Mouse (Mus musculus) forebrain, embryonic 16.5 days (tissue): ENCODE results near the gene Plcb4. TPM values are rescaled to one million over a fixed set of nuclear protein-coding genes. Genes with fewer than 3 reads are reported as not detected.

Experiments
- ATAC-seq: fragments of 200-750 bp; cut with Nextera tagmentation; 2 replicates; pipeline ENCODE4 v1.8.0; 2017; ENCODE audit warnings: mild to moderate bottlenecking, moderate library complexity
- H3K27ac ChIP-seq: fragments of 300-500 bp; sonication (generic); 2 replicates; pipeline ENCODE4 v1.5.1; 2014; ENCODE audit warnings: low read length, control low read depth
- H3K27me3 ChIP-seq: fragments of 300-500 bp; sonication (generic); replicated peaks from 2 replicates; pipeline ENCODE4 v1.6.1; 2014; ENCODE audit warnings: low read length; ENCODE audit not compliant: control insufficient read depth, insufficient read depth
- H3K36me3 ChIP-seq: fragments of 300-500 bp; sonication (generic); 2 replicates; pipeline ENCODE4 v1.6.1; 2014; ENCODE audit not compliant: control insufficient read depth, insufficient read depth
- H3K4me1 ChIP-seq: fragments of 300-500 bp; sonication (generic); replicated peaks from 2 replicates; pipeline ENCODE4 v1.6.1; 2014; ENCODE audit warnings: low read length; ENCODE audit not compliant: control insufficient read depth, insufficient read depth
- H3K4me2 ChIP-seq: fragments of 300-500 bp; sonication (generic); 2 replicates; pipeline ENCODE4 v1.6.1; 2014; ENCODE audit warnings: mild to moderate bottlenecking, low read length, control low read depth
- H3K4me3 ChIP-seq: fragments of 300-500 bp; sonication (generic); replicated peaks from 2 replicates; pipeline ENCODE4 v1.5.1; 2014; ENCODE audit warnings: mild to moderate bottlenecking, low read length, control low read depth
- H3K9ac ChIP-seq: fragments of 300-500 bp; sonication (generic); replicated peaks from 2 replicates; pipeline ENCODE4 v1.6.1; 2014; ENCODE audit warnings: low read depth, low read length, control low read depth
- H3K9me3 ChIP-seq: fragments of 300-500 bp; sonication (generic); 2 replicates; pipeline ENCODE4 v1.6.1; 2016; ENCODE audit warnings: low read length; ENCODE audit not compliant: control insufficient read depth
- WGBS: fragments of 180-500 bp; shearing (Covaris S2); extraction: QIAGEN DNeasy Blood & Tissue Kit; methylation state at CpG from one replicate; pipeline ENCODE4 v1.1.7; 2014; 5-methylcytosine and 5-hydroxymethylcytosine counted together
- polyA plus RNA-seq: library from polyadenylated mRNA; unstranded; fragments of >200 nt; fragmentation: Nextera tagmentation; extraction: Ambion mirVana; gene quantifications from 2 replicates; pipeline ENCODE4 v1.2.1, GENCODE M21; 2015

Plcb4 gene
- polyA plus RNA-seq, 1 experiment from 2014 or later = 19.7 TPM

GRCm38 (mm10) chr2:135680406-135681134 is 21.8 kb downstream of the Plcb4 start:
- Histone ChIP-seq H3K4me3 (no peak overlapping the region), H3K4me2 (no peak overlapping the region), H3K9ac (no peak overlapping the region), H3K4me1 (peaks cover 5% of the 10 kb centered on the region; the same call in 1 of the 2 replicates), H3K27me3 (no peaks in the 10 kb centered on the region), H3K27ac (no peak overlapping the region), H3K36me3 (no peaks in the 10 kb centered on the region), H3K9me3 (no peaks in the 10 kb centered on the region)
- no peak for ATAC-seq
- 93% methylated on average over 5 of the region's 5 CpGs for WGBS

DNA sequence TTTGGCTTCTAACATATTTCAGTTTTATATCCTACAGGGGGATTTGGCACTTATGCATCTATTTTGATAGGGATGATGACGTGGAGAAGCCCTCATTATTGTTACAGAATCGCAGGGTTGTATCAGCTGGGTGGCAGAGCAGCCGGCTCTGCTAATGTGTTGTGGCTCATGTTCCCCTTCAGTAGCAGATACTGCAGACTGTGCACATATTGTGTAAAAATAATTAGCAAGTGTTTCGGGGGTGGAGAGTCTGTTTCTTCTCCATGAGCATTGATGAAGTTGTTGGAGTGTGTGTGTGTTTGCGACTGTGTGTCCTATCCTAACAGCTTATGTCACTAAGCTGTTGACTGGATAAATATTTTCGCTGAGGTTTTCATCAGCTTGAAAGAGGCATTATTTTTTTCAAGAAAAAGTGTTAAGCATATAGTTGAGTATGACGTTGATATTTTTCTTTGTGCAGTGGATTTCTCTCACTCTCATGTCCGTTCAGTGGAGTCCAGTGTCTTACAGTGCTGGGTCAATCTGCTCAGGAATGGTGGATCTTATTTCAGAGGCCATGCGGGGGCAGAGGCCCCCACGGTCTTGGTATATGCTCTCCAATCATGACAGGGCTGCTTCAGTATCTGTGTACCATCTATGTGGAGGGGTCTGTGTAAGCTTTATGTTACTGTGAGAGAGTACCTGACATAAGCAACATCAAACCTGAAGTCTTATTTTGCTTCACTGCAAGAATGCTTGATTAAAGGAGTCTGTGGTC is 25.1 kb downstream of the Plcb4 start:
- peak; percentile 95 for ATAC-seq
- Histone ChIP-seq H3K9ac (no peak overlapping the region), H3K27me3 (no peaks in the 10 kb centered on the region), H3K4me3 (no peak overlapping the region), H3K4me2 (no peak overlapping the region), H3K27ac (no peak overlapping the region), H3K4me1 (peaks cover 5% of the 10 kb centered on the region; the same call in 1 of the 2 replicates), H3K9me3 (no peaks in the 10 kb centered on the region), H3K36me3 (no peaks in the 10 kb centered on the region)
- WGBS = 60% methylated on average over 10 of the region's 10 CpGs

- no peak overlapping the region for H3K4me2 ChIP-seq
- H3K4me1 ChIP-seq = peaks cover 5% of the 10 kb centered on the region; the same call in 1 of the 2 replicates
- ATAC-seq = no peak
- no peak overlapping the region for H3K9ac ChIP-seq
- no peaks in the 10 kb centered on the region for H3K36me3 ChIP-seq
- H3K9me3 ChIP-seq = no peaks in the 10 kb centered on the region
- no peaks in the 10 kb centered on the region for H3K27me3 ChIP-seq
- H3K27ac ChIP-seq = no peak overlapping the region
- 88% methylated on average over 4 of the region's 4 CpGs for WGBS
- no peak overlapping the region for H3K4me3 ChIP-seq
These were observed 27.9 kb downstream of the Plcb4 start for GRCm38 (mm10) chr2:135686692-135687091.

DNA sequence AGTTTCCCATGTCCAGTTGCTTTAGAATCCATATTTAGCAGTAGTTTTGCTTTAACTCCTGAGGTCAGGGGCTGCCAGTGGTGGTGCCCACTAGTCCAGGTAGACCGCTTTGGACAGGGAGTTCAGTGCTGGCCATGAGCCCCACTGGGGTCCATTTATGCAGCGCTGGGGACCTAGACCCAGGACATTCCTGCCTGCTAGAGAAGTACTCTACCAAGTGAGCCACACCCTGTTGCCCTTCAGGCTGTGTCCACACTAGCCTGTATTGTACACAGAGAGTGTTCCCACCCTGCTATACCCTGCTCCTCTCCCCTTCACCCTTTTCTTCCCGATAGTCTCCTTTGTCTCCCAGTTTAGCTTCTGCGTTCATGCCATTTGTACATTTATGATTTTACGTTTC is 28.8 kb downstream of the Plcb4 start:
- no peaks in the 10 kb centered on the region for H3K36me3 ChIP-seq
- peaks cover 5% of the 10 kb centered on the region; the same call in 1 of the 2 replicates for H3K4me1 ChIP-seq
- no peak overlapping the region for H3K27ac ChIP-seq
- no peak for ATAC-seq
- H3K27me3 ChIP-seq = no peaks in the 10 kb centered on the region
- H3K4me3 ChIP-seq = no peak overlapping the region
- H3K9ac ChIP-seq = no peak overlapping the region
- H3K9me3 ChIP-seq = no peaks in the 10 kb centered on the region; the same call in 1 of the 2 replicates
- 89% methylated on average over 5 of the region's 5 CpGs for WGBS
- no peak overlapping the region for H3K4me2 ChIP-seq

DNA sequence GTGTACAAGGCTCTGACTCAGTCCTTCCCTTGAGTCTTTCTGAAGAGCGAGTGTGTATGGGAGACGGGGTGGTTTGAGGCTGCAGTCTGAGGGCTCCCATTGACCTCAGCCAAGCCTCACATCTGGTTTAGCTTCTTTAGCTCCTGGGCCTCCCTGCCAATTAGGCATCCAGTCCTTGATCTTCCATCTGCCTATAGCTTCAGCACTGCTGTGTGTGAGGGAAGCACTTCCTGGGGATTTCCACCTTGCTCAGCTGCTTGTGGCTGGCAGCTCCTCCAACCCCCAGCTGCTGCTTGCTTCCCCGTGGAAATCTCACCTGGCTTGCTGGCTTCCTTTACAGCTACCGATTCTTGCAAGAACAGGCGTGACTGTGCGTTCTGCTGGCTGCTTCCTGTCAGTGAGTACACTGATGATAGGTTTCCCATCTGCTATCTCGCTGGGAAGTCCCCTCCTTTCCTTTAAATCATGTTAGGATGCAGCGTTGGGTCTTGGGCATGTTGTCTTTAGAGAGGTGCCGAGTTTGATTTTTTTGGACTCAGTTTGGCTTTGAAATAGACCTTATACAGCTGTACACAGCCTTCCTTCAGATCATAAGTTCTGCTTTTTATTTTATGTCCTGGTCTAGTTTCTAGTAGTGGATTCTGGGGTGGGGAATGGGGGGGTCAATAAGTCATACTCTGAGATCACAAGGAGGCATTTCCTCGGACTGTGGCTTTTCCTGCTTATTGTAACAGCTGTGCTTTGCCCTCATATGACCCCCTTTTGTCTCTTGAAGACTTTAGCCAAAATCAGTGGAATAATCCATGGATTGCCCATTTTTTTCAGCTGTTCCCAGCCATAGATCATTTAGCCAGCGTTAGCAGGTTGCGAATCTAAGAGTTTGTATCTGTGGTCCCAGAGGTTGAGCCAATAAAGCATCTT is 34.0 kb downstream of the Plcb4 start:
- no peak overlapping the region for H3K27ac ChIP-seq
- H3K36me3 ChIP-seq = no peaks in the 10 kb centered on the region
- H3K9me3 ChIP-seq = no peaks in the 10 kb centered on the region; the same call in 1 of the 2 replicates
- H3K27me3 ChIP-seq = no peaks in the 10 kb centered on the region
- H3K9ac ChIP-seq = no peak overlapping the region
- H3K4me1 ChIP-seq = no peaks in the 10 kb centered on the region
- ATAC-seq = no peak
- H3K4me3 ChIP-seq = no peak overlapping the region
- WGBS = 74% methylated on average over 12 of the region's 12 CpGs
- no peak overlapping the region for H3K4me2 ChIP-seq

DNA sequence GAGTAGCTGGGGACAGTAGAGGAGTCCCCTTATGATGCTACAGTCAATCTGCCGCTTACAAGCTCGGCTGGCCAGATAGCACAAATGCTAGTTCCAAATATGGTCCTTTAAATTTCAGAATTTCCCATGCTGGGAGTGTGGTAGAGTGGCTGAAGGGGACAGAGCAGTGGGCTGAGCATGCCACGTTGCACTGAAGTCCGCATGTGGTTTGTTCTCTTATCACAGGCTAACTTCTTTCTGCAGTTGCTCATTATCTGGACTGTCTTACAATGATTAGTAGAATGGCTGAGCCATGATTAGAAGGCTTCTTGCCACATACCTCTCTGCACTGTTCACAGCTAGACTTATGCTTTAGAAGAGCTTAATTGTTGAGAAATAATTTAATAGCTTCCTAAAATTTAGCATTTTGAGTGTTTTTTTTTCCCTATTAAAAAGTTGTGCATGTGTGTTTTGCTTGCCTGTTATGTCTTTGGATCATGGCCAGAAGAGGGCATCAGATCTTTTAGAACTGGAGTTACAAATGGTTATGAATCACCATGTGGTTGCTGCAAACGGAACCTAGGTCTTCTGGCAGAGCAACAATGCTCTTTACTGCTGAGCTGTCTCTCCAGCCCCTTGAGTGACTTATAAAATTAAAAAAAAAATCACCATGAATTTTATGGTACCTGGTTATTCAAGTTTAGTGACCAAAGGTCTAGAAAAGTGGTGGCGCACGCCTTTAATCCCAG is 42.0 kb downstream of the Plcb4 start:
- Histone ChIP-seq H3K4me2 (no peak overlapping the region), H3K36me3 (no peaks in the 10 kb centered on the region), H3K4me3 (no peak overlapping the region), H3K4me1 (no peaks in the 10 kb centered on the region), H3K9ac (no peak overlapping the region), H3K27ac (no peak overlapping the region), H3K9me3 (no peaks in the 10 kb centered on the region), H3K27me3 (no peaks in the 10 kb centered on the region)
- WGBS = 90% methylated on average over 7 of the region's 7 CpGs
- no peak for ATAC-seq

GRCm38 (mm10) chr2:135704673-135705072 is 45.9 kb downstream of the Plcb4 start:
- Histone ChIP-seq H3K4me1 (peaks cover 9% of the 10 kb centered on the region), H3K27ac (no peak overlapping the region), H3K36me3 (no peaks in the 10 kb centered on the region), H3K4me3 (no peak overlapping the region), H3K9me3 (no peaks in the 10 kb centered on the region), H3K9ac (no peak overlapping the region), H3K4me2 (no peak overlapping the region), H3K27me3 (no peaks in the 10 kb centered on the region)
- 93% methylated on average over 5 of the region's 5 CpGs for WGBS
- no peak for ATAC-seq

GRCm38 (mm10) chr2:135707305-135707704 is 48.5 kb downstream of the Plcb4 start:
- Histone ChIP-seq H3K36me3 (no peaks in the 10 kb centered on the region), H3K4me1 (peaks cover 17% of the 10 kb centered on the region), H3K27me3 (no peaks in the 10 kb centered on the region), H3K4me2 (no peak overlapping the region), H3K9me3 (no peaks in the 10 kb centered on the region), H3K27ac (no peak overlapping the region), H3K4me3 (no peak overlapping the region), H3K9ac (no peak overlapping the region)
- WGBS = 95% methylated on average over 2 of the region's 2 CpGs
- no peak for ATAC-seq
